In the genomic region with DNA sequence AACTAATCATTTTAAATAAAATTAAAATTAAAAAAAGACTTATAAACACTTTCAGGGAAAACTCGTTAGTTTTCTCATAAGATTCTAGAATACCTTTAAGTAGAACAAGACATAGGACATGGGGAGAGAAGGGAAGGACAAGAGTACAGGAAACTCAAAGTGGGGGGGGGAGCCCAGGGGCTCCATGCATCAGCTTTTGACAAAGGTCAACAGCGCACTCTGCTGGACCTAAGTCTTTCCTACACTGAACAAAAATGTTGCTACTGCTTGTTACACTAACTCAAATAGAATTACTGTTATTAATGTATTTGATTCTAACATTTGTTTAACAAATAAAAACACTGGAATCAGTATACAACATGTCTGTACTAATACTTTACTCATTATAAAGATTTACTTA, we compare ENCODE assay signal across 8 mouse cellular contexts. TPM values are rescaled to one million over a fixed set of nuclear protein-coding genes. Genes with fewer than 3 reads are reported as not detected.
DNase-seq lines count a peak whose midpoint lies in the region; ATAC-seq and TF ChIP-seq lines count a peak whose summit lies in the region.

No protein-coding gene starts in this region.

- no peaks in the 10 kb centered on the region for H3K4me1 ChIP-seq in cerebellum, adult 2 months (ENCODE audit: control insufficient read depth, insufficient read depth, low read length)
- no peaks in the 10 kb centered on the region for H3K4me1 ChIP-seq in bone marrow macrophage, adult 2 months (ENCODE audit: control insufficient read depth, insufficient read depth, low read length)

- TF ChIP-seq CTCF in cerebellum, adult 2 months (IDR thresholded peaks at IDR 0.05; ENCODE audit: borderline replicate concordance, insufficient read depth, low read depth, low read length): peak; percentile 64
- TF ChIP-seq CTCF in bone marrow macrophage, adult 2 months (IDR thresholded peaks at IDR 0.05; ENCODE audit: low read depth, low read length): peak; percentile 64

- DNase-seq in cerebellum, adult 2 months: peak; percentile 7 to 15
- peak; percentile 67 for DNase-seq in CD4-positive helper T cell, adult 2 months (ENCODE audit: low read depth, low spot score)
- peak; percentile 56 for DNase-seq in gastrocnemius, adult 18-20 months (ENCODE audit: low spot score)
- DNase-seq in layer of hippocampus, adult 9-11 months: peak; percentile 10
- peak; percentile 77 for DNase-seq in naive thymus-derived CD4-positive, alpha-beta T cell, adult 2 months (ENCODE audit: low read depth)
- peak; percentile 4 for DNase-seq in testis, postnatal 14 days (ENCODE audit: low spot score)

- no peak overlapping the region for H3K4me3 ChIP-seq in cerebellum, adult 2 months (replicated peaks; ENCODE audit: insufficient read depth, low read depth, low read length)
- no peak overlapping the region for H3K4me3 ChIP-seq in bone marrow macrophage, adult 2 months (ENCODE audit: insufficient read depth, low read length)

- no peak for TF ChIP-seq POLR2A in cerebellum, adult 2 months (IDR thresholded peaks at IDR 0.05; ENCODE audit: borderline replicate concordance, insufficient read depth, low read length)
- TF ChIP-seq POLR2A in bone marrow macrophage, adult 2 months (IDR thresholded peaks at IDR 0.05; ENCODE audit: borderline replicate concordance, low read depth, low read length): no peak

- WGBS in cerebellum, adult 2 months: 60% methylated on average over 2 of the region's 2 CpGs

- no peak overlapping the region for H3K27ac ChIP-seq in cerebellum, adult 2 months (ENCODE audit: insufficient read depth, low read length)
- no peak overlapping the region for H3K27ac ChIP-seq in bone marrow macrophage, adult 2 months (ENCODE audit: insufficient read depth, low read depth, low read length)

- no peak for ATAC-seq in cerebellum, adult (ENCODE audit: insufficient number of reproducible peaks, low FRiP score, low TSS enrichment)

- H3K27me3 ChIP-seq in cerebellum, adult 2 months (ENCODE audit: control insufficient read depth, insufficient read depth, low read length): no peaks in the 10 kb centered on the region

RNA-seq across cellular contexts. Expression of a gene that starts 26.8 kb away (rescaled TPM):
- polyA plus RNA-seq in cerebellum, adult 2 months (2012; rRNA removed): 0.03 TPM in 2 replicates
- 5.1 and 8.2 TPM in 2 replicates for polyA plus RNA-seq in bone marrow macrophage, adult 2 months (2012; ENCODE audit: insufficient read depth, insufficient read length, missing spikeins)
- total RNA-seq in gastrocnemius, adult 18-20 months (2021): under 1 TPM; 0.05 TPM

Comparison
In these comparisons a context has a peak if more than half of its experiments do, and no peak if none do; other contexts are left out.
1. DNase-seq: peak in every context shown above with its lines; median percentile 77 in naive thymus-derived CD4-positive, alpha-beta T cell, adult 2 months; 67 in CD4-positive helper T cell, adult 2 months; 56 in gastrocnemius, adult 18-20 months; 11 in cerebellum, adult 2 months; 10 in layer of hippocampus, adult 9-11 months; 4 in testis, postnatal 14 days.